Mouse (Mus musculus): Measurements from ENCODE around the gene Spin1. TPM values are rescaled to one million over a fixed set of nuclear protein-coding genes. Genes with fewer than 3 reads are reported as not detected.

The Spin1 gene
- total and polyA plus RNA-seq, 3 experiments = 9.7 to 57.0 (median 49.7) TPM

DNA sequence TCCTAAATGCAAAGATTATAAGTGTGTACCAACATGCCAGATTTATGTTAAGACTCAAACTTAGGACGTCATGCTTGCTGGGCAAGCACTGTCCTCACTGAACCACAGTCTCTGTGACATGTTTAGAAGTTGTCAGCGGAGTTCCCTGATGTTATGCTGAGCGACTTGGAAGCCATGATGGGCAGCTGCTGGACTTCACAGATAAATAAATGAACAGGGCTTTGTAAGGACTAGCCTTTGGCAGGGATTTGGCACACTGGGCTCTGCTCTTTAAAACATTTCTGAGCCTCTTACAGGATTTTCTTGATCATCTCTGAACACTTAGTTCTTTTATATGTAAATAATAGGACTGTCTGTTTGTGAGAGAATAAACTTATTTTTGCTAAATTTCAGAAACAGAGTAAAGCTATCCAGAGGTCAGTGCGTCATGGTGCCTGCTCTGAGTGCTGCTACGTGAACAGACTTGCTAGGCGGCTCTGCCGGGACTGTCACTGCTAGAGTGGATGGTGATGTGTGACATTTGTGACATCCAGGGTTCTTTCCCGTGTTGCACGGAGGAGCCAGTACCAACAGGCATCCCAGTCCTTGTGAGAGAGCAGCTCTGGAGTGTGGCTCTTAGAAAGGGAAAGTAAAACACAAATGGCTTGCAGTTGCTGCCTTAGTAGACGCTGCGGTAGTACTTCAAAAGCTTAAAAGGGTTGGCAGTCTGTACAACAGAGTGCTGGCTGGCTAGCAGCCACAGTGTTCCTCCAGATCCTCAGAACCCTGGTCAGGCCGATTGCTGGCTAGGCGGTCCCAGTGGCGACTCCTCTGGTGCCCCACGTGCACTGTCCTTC, 54.7 kb downstream of the Spin1 start:
- Histone ChIP-seq H3K27me3 (ENCODE audit: insufficient read depth, low read length) (no peaks in the 10 kb centered on the region), H3K4me3 (ENCODE audit: low read depth, low read length) (no peak overlapping the region), H3K9me3 (replicated peaks) (no peaks in the 10 kb centered on the region), H3K4me1 (ENCODE audit: insufficient read depth, low read depth, low read length) (peaks cover 2% of the 10 kb centered on the region), H3K36me3 (replicated peaks) (peaks cover 61% of the 10 kb centered on the region)
- TF ChIP-seq POLR2AphosphoS5 (IDR thresholded peaks at IDR 0.05; ENCODE audit: insufficient replicate concordance, low read depth, low read length) = no peak
- no peak for TF ChIP-seq GATA2 (IDR thresholded peaks at IDR 0.05; ENCODE audit: borderline replicate concordance, low read depth, low read length)
- ATAC-seq (ENCODE audit: extremely low read depth, insufficient number of reproducible peaks, low FRiP score, poor library complexity, severe bottlenecking) = no peak
- no peak for DNase-seq (ENCODE audit: low spot score)

GRCm38 (mm10) chr13:51156014-51156386, 55.3 kb downstream of the Spin1 start:
- Histone ChIP-seq H3K4me1 (ENCODE audit: insufficient read depth, low read depth, low read length) (peaks cover 2% of the 10 kb centered on the region), H3K4me3 (ENCODE audit: low read depth, low read length) (no peak overlapping the region), H3K27me3 (ENCODE audit: insufficient read depth, low read length) (no peaks in the 10 kb centered on the region), H3K36me3 (replicated peaks) (peaks cover 56% of the 10 kb centered on the region), H3K9me3 (replicated peaks) (no peaks in the 10 kb centered on the region)
- no peak for DNase-seq (ENCODE audit: low spot score)
- ATAC-seq (ENCODE audit: extremely low read depth, insufficient number of reproducible peaks, low FRiP score, poor library complexity, severe bottlenecking) = no peak
- TF ChIP-seq TAL1 (conservative IDR thresholded peaks at IDR 0.05; ENCODE audit: low read depth, low read length) (no peak), CTCF (IDR thresholded peaks at IDR 0.05; ENCODE audit: low read depth, low read length) (no peak), POLR2AphosphoS5 (IDR thresholded peaks at IDR 0.05; ENCODE audit: insufficient replicate concordance, low read depth, low read length) (no peak), GATA2 (IDR thresholded peaks at IDR 0.05; ENCODE audit: borderline replicate concordance, low read depth, low read length) (no peak), GATA1 (IDR thresholded peaks at IDR 0.05; ENCODE audit: borderline replicate concordance, low read length) (no peak)

GRCm38 (mm10) chr13:51157291-51157690, 56.6 kb downstream of the Spin1 start:
- TF ChIP-seq CTCF (IDR thresholded peaks at IDR 0.05; ENCODE audit: low read depth, low read length) (no peak), TAL1 (conservative IDR thresholded peaks at IDR 0.05; ENCODE audit: low read depth, low read length) (no peak), GATA1 (IDR thresholded peaks at IDR 0.05; ENCODE audit: borderline replicate concordance, low read length) (no peak), POLR2AphosphoS5 (IDR thresholded peaks at IDR 0.05; ENCODE audit: insufficient replicate concordance, low read depth, low read length) (no peak), GATA2 (IDR thresholded peaks at IDR 0.05; ENCODE audit: borderline replicate concordance, low read depth, low read length) (no peak)
- H3K9me3 ChIP-seq (replicated peaks) = no peaks in the 10 kb centered on the region
- peaks cover 2% of the 10 kb centered on the region for H3K4me1 ChIP-seq (ENCODE audit: insufficient read depth, low read depth, low read length)
- ATAC-seq (ENCODE audit: extremely low read depth, insufficient number of reproducible peaks, low FRiP score, poor library complexity, severe bottlenecking) (no peak), DNase-seq (ENCODE audit: low spot score) (no peak)
- peaks cover 56% of the 10 kb centered on the region for H3K36me3 ChIP-seq (replicated peaks)
- no peak overlapping the region for H3K4me3 ChIP-seq (ENCODE audit: low read depth, low read length)
- no peaks in the 10 kb centered on the region for H3K27me3 ChIP-seq (ENCODE audit: insufficient read depth, low read length)

DNA sequence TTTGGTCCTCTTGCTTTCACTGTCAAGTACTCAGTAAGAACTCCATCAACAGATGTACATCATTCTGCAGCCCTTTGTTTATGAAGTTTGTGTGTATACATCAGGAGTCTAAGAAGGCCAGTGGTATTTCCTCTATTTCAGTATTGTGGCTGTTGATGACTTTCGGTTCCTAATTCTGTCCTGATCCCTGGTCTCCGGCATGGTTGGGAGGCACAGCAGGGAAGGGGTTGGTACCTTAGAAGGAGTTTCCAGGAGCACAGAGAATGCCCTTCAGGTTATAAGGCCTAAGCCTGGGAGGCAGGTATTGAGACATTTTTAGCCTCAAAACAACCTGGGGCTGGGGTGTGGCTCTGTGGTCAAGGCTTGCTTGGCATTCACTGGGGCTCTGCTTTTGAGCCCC, 61.0 kb downstream of the Spin1 start:
- Histone ChIP-seq H3K4me1 (ENCODE audit: insufficient read depth, low read depth, low read length) (peaks cover 2% of the 10 kb centered on the region), H3K36me3 (replicated peaks) (peaks cover 13% of the 10 kb centered on the region), H3K27me3 (ENCODE audit: insufficient read depth, low read length) (peaks cover 1% of the 10 kb centered on the region; the same call in 1 of the 2 replicates), H3K4me3 (ENCODE audit: low read depth, low read length) (no peak overlapping the region), H3K9me3 (replicated peaks) (no peaks in the 10 kb centered on the region)
- TF ChIP-seq POLR2AphosphoS5 (IDR thresholded peaks at IDR 0.05; ENCODE audit: insufficient replicate concordance, low read depth, low read length) = no peak
- no peak for TF ChIP-seq TAL1 (conservative IDR thresholded peaks at IDR 0.05; ENCODE audit: low read depth, low read length)
- no peak for TF ChIP-seq GATA1 (IDR thresholded peaks at IDR 0.05; ENCODE audit: borderline replicate concordance, low read length)
- no peak for TF ChIP-seq GATA2 (IDR thresholded peaks at IDR 0.05; ENCODE audit: borderline replicate concordance, low read depth, low read length)
- TF ChIP-seq CTCF (IDR thresholded peaks at IDR 0.05; ENCODE audit: low read depth, low read length) = no peak
- ATAC-seq (ENCODE audit: extremely low read depth, insufficient number of reproducible peaks, low FRiP score, poor library complexity, severe bottlenecking) (no peak), DNase-seq (ENCODE audit: low spot score) (no peak)

DNA sequence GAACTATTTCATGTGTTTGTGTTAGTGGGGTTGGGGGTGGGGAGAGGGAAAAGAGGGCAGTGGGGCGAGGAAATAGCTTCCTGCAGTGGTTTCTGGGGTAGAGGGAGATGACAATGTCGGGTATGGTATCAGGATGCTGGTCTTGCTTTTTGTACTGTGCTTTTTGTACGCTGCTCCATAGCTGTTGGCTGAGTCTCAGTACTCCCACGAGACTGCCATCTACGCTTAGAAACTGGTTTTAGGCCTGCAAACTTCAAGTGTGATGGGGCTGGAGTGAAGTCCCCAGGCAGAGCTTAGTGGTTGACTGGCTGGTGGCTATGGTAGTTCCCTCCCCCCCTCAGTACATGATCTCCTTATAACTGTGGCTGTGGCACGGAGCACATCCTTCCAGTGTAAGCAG, 61.6 kb downstream of the Spin1 start:
- Histone ChIP-seq H3K4me1 (ENCODE audit: insufficient read depth, low read depth, low read length) (no peaks in the 10 kb centered on the region; the same call in none of the 2 replicates), H3K9me3 (replicated peaks) (no peaks in the 10 kb centered on the region), H3K27me3 (ENCODE audit: insufficient read depth, low read length) (peaks cover 3% of the 10 kb centered on the region; the same call in 1 of the 2 replicates), H3K4me3 (ENCODE audit: low read depth, low read length) (no peak overlapping the region), H3K36me3 (replicated peaks) (peaks cover 10% of the 10 kb centered on the region)
- ATAC-seq (ENCODE audit: extremely low read depth, insufficient number of reproducible peaks, low FRiP score, poor library complexity, severe bottlenecking) (no peak), DNase-seq (ENCODE audit: low spot score) (no peak)
- TF ChIP-seq POLR2AphosphoS5 (IDR thresholded peaks at IDR 0.05; ENCODE audit: insufficient replicate concordance, low read depth, low read length) (no peak), GATA2 (IDR thresholded peaks at IDR 0.05; ENCODE audit: borderline replicate concordance, low read depth, low read length) (no peak), CTCF (IDR thresholded peaks at IDR 0.05; ENCODE audit: low read depth, low read length) (no peak), GATA1 (IDR thresholded peaks at IDR 0.05; ENCODE audit: borderline replicate concordance, low read length) (no peak), TAL1 (conservative IDR thresholded peaks at IDR 0.05; ENCODE audit: low read depth, low read length) (no peak)

GRCm38 (mm10) chr13:51166711-51167110, 66.0 kb downstream of the Spin1 start:
- TF ChIP-seq POLR2AphosphoS5 (IDR thresholded peaks at IDR 0.05; ENCODE audit: insufficient replicate concordance, low read depth, low read length) = no peak
- TF ChIP-seq GATA1 (IDR thresholded peaks at IDR 0.05; ENCODE audit: borderline replicate concordance, low read length) = no peak
- TF ChIP-seq GATA2 (IDR thresholded peaks at IDR 0.05; ENCODE audit: borderline replicate concordance, low read depth, low read length) = no peak
- no peak for TF ChIP-seq CTCF (IDR thresholded peaks at IDR 0.05; ENCODE audit: low read depth, low read length)
- no peak for TF ChIP-seq TAL1 (conservative IDR thresholded peaks at IDR 0.05; ENCODE audit: low read depth, low read length)
- H3K9me3 ChIP-seq (replicated peaks) = peaks cover 9% of the 10 kb centered on the region
- no peaks in the 10 kb centered on the region; the same call in 1 of the 2 replicates for H3K4me1 ChIP-seq (ENCODE audit: insufficient read depth, low read depth, low read length)
- H3K36me3 ChIP-seq (replicated peaks) = no peaks in the 10 kb centered on the region
- DNase-seq (ENCODE audit: low spot score) (no peak), ATAC-seq (ENCODE audit: extremely low read depth, insufficient number of reproducible peaks, low FRiP score, poor library complexity, severe bottlenecking) (no peak)
- H3K27me3 ChIP-seq (ENCODE audit: insufficient read depth, low read length) = peaks cover 3% of the 10 kb centered on the region; the same call in 1 of the 2 replicates
- H3K4me3 ChIP-seq (ENCODE audit: low read depth, low read length) = no peak overlapping the region
